Mouse (Mus musculus) 416B (cell line): Measurements from ENCODE around the gene Olfr78.

Source experiments
- DNase-seq: peaks from one replicate; pipeline ENCODE4 v3.0.0; 2011; ENCODE audit warnings: low read depth

Gene Olfr78

DNA sequence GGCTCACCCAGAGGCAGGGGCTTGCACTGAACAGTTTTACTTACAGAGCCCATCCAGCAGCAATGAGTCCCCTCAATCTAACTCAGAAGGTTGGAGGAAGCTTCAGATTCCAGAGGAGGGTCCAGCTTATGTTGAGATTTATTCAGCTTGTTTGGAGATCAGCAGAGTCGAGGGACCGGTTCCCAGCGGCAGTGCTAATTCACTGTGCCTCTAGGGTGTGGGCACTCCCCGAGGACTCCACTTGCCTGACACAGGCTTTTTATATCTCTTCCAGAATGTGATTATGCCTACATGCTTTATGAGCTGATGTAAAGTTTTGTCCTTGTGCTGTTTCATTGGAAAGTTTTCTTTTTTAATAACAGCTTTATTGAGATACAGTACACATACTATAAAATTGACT lies at the start of gene Olfr78, which contains the start of gene Olfr560:
TSS of gene Olfr78 (minus strand) at position 206 of the 400 bp plus-strand sequence.
TSS of gene Olfr560 (minus strand) at position 101 of the 400 bp plus-strand sequence.
- DNase-seq, result no peak

DNA sequence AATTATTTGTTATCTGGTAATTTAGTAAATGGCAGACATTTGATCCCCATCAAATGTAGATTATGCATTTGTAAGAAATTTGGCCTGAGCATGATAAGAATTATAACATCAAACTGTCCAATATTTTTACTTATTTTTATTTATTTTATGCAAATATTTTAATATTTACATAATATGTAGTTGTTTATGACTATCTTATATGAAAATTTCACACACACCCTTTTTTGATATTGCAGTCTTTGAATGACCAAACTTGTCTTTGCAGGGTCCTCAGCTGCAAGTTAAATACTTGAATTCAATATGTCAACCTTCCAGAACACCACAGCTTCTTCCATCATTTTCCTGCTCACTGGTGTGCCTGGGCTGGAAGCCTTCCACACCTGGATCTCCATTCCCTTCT lies 43.9 kb upstream of the Olfr78 start, which contains the start of gene Olfr564:
TSS of gene Olfr564 (plus strand) at position 301 of the 400 bp plus-strand sequence.
- no peak for DNase-seq

DNA sequence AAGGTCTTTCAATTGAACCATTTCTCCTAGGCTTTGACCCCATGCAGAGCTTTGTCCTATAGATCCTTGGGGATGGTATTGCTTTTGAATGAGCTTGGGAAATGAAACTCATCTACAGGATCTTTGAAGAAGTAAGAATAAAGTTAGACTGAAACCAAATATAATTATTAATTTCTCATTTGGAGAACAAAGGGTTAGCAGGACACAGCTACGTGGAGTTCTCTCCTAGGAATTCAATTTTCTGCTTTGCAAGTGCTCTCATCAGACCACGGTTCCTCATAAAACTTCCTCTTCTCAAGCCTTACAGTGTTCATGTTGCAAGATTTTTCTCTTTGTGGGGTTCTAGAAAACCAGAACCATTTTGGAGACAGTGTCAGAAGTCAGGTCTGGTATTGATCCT lies 11.7 kb upstream of the Olfr78 start, which contains the start of gene Olfr561:
TSS of gene Olfr561 (plus strand) at position 301 of the 400 bp plus-strand sequence.
- no peak for DNase-seq

DNA sequence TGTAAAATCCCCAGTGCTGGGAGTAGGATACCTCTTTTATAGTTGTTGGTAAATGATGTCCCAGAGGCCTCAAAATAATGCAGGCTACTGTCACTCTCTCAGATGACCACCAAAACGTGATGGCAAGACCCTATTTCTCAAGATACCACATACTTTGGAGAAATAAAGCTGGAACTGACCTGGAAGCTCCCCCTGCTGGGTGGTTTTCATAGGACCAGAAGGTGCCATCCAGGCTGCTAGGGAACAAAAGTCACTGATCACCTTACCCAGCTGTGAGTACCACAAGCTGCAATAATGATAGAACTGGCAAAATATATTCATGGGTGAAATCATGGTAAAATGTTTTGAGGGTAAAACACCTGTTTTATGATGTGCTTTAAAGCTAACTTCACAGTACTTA lies 7.2 kb downstream of the Olfr78 start:
- peak; percentile 21 for DNase-seq

GRCm38 (mm10) chr7:102737705-102738104 lies 21.6 kb downstream of the Olfr78 start:
- DNase-seq, result no peak

- no peak for DNase-seq
These were observed 25.5 kb downstream of the Olfr78 start for GRCm38 (mm10) chr7:102733793-102734192.

GRCm38 (mm10) chr7:102727391-102727790 lies 31.9 kb downstream of the Olfr78 start, which contains the start of gene Olfr559:
Gene Olfr559 (minus strand): TSS chr7:102727491.
- DNase-seq, result no peak

DNA sequence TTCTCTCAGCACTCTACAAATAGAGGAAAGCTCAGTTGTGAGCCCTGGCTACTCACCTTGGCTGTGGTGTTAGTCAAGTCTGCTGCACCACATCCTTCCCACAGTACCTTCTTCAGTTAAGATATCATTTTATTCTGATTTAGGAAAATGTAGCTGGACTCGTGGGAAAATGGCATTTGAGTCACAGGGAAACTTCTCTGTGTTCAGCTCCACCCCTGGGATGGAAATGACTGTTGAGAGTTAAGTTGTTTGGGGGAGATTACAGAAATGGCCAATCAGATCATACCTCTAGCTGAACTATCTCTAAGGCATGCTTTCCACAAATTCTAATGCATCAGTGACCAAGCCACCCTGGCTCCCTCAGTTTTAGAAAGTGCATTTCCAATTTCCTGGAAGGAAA lies 40.3 kb downstream of the Olfr78 start, which contains the start of gene Olfr33:
TSS of gene Olfr33 (minus strand) at position 101 of the 400 bp plus-strand sequence.
- DNase-seq, result no peak

DNA sequence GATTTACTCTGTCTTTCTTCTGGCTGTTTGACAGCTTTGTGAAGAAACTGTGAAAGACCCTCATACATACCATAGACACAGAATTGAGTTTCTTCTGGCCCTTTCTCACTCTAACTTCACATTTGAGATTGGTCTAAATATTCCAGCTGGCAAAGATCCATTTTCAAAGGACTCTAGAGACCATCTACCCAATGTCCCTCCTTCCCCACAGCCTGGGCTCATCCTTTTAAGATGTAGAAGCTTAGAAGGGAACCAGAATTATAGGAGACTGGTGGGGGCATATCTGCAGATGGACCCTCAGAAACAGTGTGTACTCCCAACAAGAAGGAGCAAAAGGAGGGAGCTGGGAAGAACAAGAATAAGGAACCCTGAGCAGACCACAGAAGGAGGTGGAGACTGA lies 57.4 kb downstream of the Olfr78 start, which contains the start of gene Olfr558:
TSS of gene Olfr558 (plus strand) at position 301 of the 400 bp plus-strand sequence.
- no peak for DNase-seq

DNA sequence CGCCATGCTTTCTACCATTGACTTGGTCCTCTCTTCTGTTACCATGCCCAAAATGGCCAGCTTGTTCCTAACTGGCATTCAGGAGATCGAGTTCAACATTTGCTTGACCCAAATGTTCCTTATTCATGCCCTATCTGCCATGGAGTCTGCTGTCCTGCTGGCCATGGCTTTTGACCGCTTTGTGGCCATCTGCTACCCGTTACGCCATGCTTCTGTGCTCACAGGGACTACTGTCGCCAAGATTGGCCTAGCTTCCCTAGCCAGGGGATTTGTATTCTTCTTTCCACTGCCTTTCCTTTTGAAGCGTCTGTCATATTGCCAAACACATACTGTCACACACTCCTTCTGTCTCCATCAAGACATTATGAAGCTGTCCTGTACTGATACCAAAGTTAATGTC lies 60.8 kb downstream of the Olfr78 start:
- DNase-seq, result no peak

DNA sequence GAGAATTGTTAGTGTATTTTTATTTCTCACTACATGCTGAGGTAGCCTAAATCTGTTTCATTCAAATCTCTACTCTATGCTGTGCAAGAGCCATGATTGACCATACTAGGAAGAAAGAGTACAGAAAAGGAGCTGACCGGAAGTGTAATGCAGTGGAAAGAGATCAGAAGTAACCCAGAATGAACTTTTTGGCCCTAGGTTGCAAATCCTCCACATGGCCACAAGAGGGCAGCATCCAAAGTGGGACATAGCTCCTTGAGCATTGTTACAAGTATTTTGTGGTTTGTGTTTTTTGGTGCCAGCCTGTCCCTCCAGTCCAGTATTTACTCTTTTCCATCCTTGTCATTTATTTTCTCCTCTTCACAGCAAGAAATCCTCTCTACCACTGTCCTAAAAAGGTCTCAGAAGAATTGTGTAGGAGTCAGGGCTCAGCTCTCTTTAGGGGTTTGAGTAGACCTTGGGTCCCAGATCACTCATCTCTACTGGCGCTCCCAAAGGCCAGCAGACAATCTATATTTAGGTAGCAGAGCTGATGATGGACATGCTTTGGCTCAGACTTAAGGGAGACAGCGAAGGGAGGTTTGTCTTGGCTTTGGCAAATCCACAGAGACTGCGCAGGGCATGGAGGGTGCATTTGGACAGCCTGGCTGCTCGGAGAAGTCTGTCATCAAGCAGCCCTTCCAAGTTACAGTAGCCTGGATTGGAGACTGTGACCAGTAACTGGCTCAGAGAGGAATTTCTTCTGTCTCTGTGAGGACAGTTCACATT lies 63.7 kb downstream of the Olfr78 start, which contains the start of gene Olfr557:
TSS of gene Olfr557 (plus strand) at position 553 of the 768 bp plus-strand sequence.
- peak; percentile 66 for DNase-seq
